Mouse (Mus musculus) forebrain, embryonic 10.5 days (tissue): Measurements from ENCODE around the gene Hdac6. TPM values are rescaled to one million over a fixed set of nuclear protein-coding genes. Genes with fewer than 3 reads are reported as not detected.

Experiments
- DNase-seq: peaks from one replicate; pipeline ENCODE4 v3.0.0-alpha.2; 2017; ENCODE audit warnings: low spot score; ENCODE audit errors: extremely low spot score
- H3K27ac ChIP-seq: fragments of 300-500 bp; sonication (generic); 2 replicates; pipeline ENCODE4 v1.5.1; 2016; ENCODE audit warnings: mild to moderate bottlenecking
- H3K27me3 ChIP-seq: fragments of 300-500 bp; sonication (generic); 2 replicates; pipeline ENCODE4 v1.6.1; 2016; ENCODE audit warnings: mild to moderate bottlenecking; ENCODE audit not compliant: poor library complexity, severe bottlenecking
- H3K36me3 ChIP-seq: fragments of 300-500 bp; sonication (generic); replicated peaks from 2 replicates; pipeline ENCODE4 v1.6.1; 2016; ENCODE audit warnings: mild to moderate bottlenecking, moderate library complexity
- H3K4me1 ChIP-seq: fragments of 300-500 bp; sonication (generic); 2 replicates; pipeline ENCODE4 v1.6.1; 2016
- H3K4me3 ChIP-seq: fragments of 300-500 bp; sonication (generic); 2 replicates; pipeline ENCODE4 v1.5.1; 2016; ENCODE audit warnings: mild to moderate bottlenecking, moderate library complexity
- H3K9me3 ChIP-seq: fragments of 300-500 bp; sonication (generic); 2 replicates; pipeline ENCODE4 v1.6.1; 2016; ENCODE audit warnings: mild to moderate bottlenecking, moderate library complexity
- WGBS: fragments of 180-500 bp; shearing (Covaris S2); methylation state at CpG from one replicate; pipeline ENCODE4 v1.1.7; 2016; 5-methylcytosine and 5-hydroxymethylcytosine counted together
- polyA plus RNA-seq: library from polyadenylated mRNA; unstranded; fragments of >200 nt; fragmentation: Nextera tagmentation; extraction: Ambion mirVana; gene quantifications from 2 replicates; pipeline ENCODE4 v1.2.1, GENCODE M21; 2016

Hdac6 gene
- polyA plus RNA-seq = 75.6 and 76.7 TPM in 2 replicates

DNA sequence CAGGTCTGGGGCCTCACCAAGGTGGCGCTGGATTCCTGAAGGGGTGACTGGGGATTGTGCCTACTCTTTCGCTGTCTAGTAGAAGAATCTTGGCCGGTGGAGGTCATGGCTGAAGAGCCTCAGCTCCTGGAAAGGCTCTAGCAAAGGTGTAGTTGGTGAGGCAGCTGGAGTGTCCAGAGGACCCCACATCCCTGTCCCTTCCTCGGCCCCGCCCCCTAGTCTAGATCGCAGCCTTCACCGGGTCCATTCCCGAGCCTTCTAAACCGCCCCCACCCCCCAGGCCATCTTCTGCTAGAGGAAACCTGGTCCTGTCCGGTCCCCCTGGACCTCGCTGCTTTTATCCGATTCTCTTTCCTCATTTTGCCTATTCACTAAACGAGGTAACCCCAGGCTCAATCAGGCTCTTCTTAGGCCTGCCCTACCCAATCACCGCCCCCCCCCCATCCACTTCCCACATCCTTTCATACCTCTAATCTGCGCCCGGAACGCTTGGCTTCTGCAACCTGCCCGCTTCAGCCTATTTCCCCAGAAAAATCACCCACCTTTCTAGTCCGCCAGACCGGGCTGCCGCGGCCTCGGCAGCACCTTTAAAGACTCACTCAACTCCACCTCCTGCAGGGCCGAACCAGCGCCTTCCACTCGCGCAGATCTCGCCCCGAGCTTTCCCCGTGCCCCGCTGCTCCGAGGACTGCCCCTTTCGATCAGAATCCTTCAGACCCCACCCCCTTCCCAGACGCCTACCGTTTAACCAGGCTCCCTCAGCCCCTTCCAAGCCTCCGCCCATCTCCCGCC lies at the start of gene Hdac6:
TSS of gene Hdac6 (minus strand) at position 782 of the 792 bp plus-strand sequence.
- H3K36me3 ChIP-seq = peaks cover 24% of the 10 kb centered on the region
- H3K4me1 ChIP-seq = peaks cover 17% of the 10 kb centered on the region
- H3K4me3 ChIP-seq = peak within 1 kb of the TSS; percentile 58
- no peak for DNase-seq
- H3K9me3 ChIP-seq = peaks cover 5% of the 10 kb centered on the region; the same call in 1 of the 2 replicates
- H3K27me3 ChIP-seq = no peaks in the 10 kb centered on the region
- peak within 1 kb of the TSS; percentile 85 for H3K27ac ChIP-seq
- 19% methylated on average over 37 of the region's 37 CpGs for WGBS

- no peaks in the 10 kb centered on the region for H3K36me3 ChIP-seq
- 81% methylated on average over 10 of the region's 10 CpGs for WGBS
- H3K27me3 ChIP-seq = no peaks in the 10 kb centered on the region
- DNase-seq = no peak
- H3K9me3 ChIP-seq = no peaks in the 10 kb centered on the region
- H3K27ac ChIP-seq = no peak overlapping the region
- peaks cover 15% of the 10 kb centered on the region for H3K4me1 ChIP-seq
- H3K4me3 ChIP-seq = no peak overlapping the region
Measured at GRCm38 (mm10) chrX:7993068-7993735, 45.5 kb upstream of the Hdac6 start.

DNA sequence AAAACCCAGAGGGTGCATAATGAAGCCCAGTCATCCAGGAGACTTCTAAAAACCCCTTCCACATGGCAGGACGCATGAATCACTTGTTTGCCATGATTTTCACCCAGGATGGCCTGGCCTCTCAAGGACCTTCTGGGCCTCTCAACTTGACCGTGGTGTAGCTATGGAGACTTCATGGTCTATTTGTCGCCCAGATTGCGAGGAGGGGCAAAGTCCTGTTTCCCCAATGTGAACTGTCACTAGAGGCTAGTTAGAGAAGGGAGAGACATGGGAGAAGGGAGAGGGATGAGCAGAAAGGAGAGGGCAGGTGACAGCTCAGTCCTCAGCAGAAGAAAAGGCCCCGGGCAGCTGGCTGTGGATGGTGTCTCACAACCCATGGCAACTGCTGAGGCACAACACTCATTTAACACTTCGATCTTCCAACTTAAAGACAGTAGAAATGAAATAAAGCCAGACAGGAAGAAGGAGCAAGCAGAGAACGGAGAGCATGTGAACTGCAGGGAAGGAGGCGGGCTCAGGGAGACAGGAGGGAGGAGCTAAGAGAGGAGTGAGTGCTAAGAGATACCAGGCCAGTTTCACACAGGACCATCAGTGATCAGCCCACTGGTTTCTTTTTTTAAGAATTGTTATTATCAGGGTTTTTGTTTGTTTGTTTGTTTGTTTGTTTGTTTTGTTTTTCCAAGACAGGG lies 44.8 kb upstream of the Hdac6 start:
- Histone ChIP-seq H3K27ac (no peak overlapping the region), H3K4me3 (no peak overlapping the region), H3K27me3 (no peaks in the 10 kb centered on the region), H3K4me1 (peaks cover 15% of the 10 kb centered on the region), H3K36me3 (no peaks in the 10 kb centered on the region), H3K9me3 (no peaks in the 10 kb centered on the region)
- no peak for DNase-seq
- whole genome bisulfite sequencing = 60% methylated on average over 8 of the region's 8 CpGs

DNA sequence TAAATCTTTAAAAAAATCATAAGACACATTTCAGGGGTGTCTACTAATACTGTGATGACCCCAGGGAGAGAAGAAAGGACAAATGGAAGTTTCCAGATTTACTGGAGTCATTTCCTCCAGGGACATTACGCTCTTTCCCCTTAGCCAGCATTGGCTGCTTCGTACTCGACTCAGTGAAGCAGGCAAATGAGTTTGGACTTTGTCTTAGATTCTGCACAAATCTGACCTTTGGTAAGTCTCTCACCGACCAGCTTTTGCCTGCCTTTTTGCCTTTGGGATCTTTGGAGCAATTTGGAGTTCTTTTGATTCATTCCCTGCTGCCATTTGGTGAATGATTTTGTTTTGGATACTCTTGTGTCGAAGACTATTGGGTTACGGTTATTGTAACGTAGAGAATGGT lies 33.7 kb upstream of the Hdac6 start:
- Histone ChIP-seq H3K36me3 (no peaks in the 10 kb centered on the region), H3K4me3 (no peak overlapping the region), H3K27me3 (no peaks in the 10 kb centered on the region), H3K9me3 (no peaks in the 10 kb centered on the region), H3K27ac (no peak overlapping the region), H3K4me1 (no peaks in the 10 kb centered on the region)
- WGBS = 91% methylated on average over 7 of the region's 7 CpGs
- DNase-seq = no peak

GRCm38 (mm10) chrX:7977892-7978291 lies 30.2 kb upstream of the Hdac6 start, which contains the start of gene Gata1:
Gene Gata1, minus strand, starts transcription at chrX:7978071.
- Histone ChIP-seq H3K36me3 (no peaks in the 10 kb centered on the region), H3K27ac (no peak within 1 kb of the TSS), H3K4me3 (no peak within 1 kb of the TSS), H3K27me3 (no peaks in the 10 kb centered on the region), H3K4me1 (no peaks in the 10 kb centered on the region), H3K9me3 (no peaks in the 10 kb centered on the region)
- WGBS = 94% methylated on average over 11 of the region's 11 CpGs
- DNase-seq = no peak

GRCm38 (mm10) chrX:7971292-7971691 lies 23.6 kb upstream of the Hdac6 start:
- no peaks in the 10 kb centered on the region for H3K27me3 ChIP-seq
- H3K27ac ChIP-seq = no peak overlapping the region
- 67% methylated on average over 4 of the region's 4 CpGs for WGBS
- H3K36me3 ChIP-seq = no peaks in the 10 kb centered on the region
- no peak overlapping the region for H3K4me3 ChIP-seq
- DNase-seq = no peak
- H3K4me1 ChIP-seq = no peaks in the 10 kb centered on the region
- peaks cover under 1% of the 10 kb centered on the region; the same call in 1 of the 2 replicates for H3K9me3 ChIP-seq

- H3K36me3 ChIP-seq = no peaks in the 10 kb centered on the region
- WGBS = 91% methylated on average over 3 of the region's 3 CpGs
Measured at GRCm38 (mm10) chrX:7968899-7969298, 21.2 kb upstream of the Hdac6 start.

DNA sequence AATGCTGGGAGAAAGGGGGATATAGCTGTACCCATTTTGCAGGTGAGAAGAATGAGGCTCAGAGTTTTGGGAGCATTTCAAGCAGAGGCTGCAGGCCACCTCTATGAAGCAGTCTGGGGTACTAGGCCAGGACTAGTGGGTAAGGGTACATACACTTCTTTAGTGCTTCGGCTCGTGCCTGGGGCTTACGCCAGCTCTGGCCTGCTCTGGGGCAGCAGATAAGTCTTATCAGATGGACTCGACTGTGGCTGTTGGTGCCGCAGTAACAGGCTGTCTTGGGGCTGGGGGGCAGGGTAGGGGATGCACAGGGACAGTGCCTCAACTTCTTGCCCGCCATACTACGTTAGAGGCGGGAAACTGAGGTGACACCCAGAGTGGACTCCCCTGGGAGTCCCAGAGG lies 20.5 kb upstream of the Hdac6 start:
- no peak for DNase-seq
- 87% methylated on average over 8 of the region's 8 CpGs for WGBS
- peaks cover 4% of the 10 kb centered on the region; the same call in 1 of the 2 replicates for H3K9me3 ChIP-seq
- no peaks in the 10 kb centered on the region for H3K27me3 ChIP-seq
- H3K36me3 ChIP-seq = no peaks in the 10 kb centered on the region
- no peak overlapping the region for H3K27ac ChIP-seq
- H3K4me1 ChIP-seq = no peaks in the 10 kb centered on the region
- H3K4me3 ChIP-seq = no peak overlapping the region

More at GRCm38 (mm10) chrX:7968899-7969298, 21.2 kb upstream of the Hdac6 start:
- H3K27ac ChIP-seq = no peak overlapping the region
- no peak overlapping the region for H3K4me3 ChIP-seq
- no peaks in the 10 kb centered on the region for H3K27me3 ChIP-seq
- no peak for DNase-seq
- H3K9me3 ChIP-seq = peaks cover 4% of the 10 kb centered on the region; the same call in 1 of the 2 replicates
- H3K4me1 ChIP-seq = no peaks in the 10 kb centered on the region

- 82% methylated on average over 8 of the region's 9 CpGs for WGBS
- H3K9me3 ChIP-seq = peaks cover 7% of the 10 kb centered on the region; the same call in 1 of the 2 replicates
- no peaks in the 10 kb centered on the region for H3K36me3 ChIP-seq
- no peak overlapping the region for H3K27ac ChIP-seq
- H3K4me3 ChIP-seq = no peak overlapping the region
- no peak for DNase-seq
- H3K27me3 ChIP-seq = no peaks in the 10 kb centered on the region
- H3K4me1 ChIP-seq = no peaks in the 10 kb centered on the region
Measured at GRCm38 (mm10) chrX:7967596-7968201, 20.0 kb upstream of the Hdac6 start.

- WGBS = 85% methylated on average over 4 of the region's 4 CpGs
- DNase-seq = no peak
Measured at GRCm38 (mm10) chrX:7966161-7966560, 18.5 kb upstream of the Hdac6 start.

GRCm38 (mm10) chrX:7963829-7964626 lies 16.3 kb upstream of the Hdac6 start:
- H3K4me1 ChIP-seq = no peaks in the 10 kb centered on the region
- peaks cover 7% of the 10 kb centered on the region; the same call in 1 of the 2 replicates for H3K9me3 ChIP-seq
- no peak overlapping the region for H3K27ac ChIP-seq
- WGBS = 83% methylated on average over 7 of the region's 7 CpGs
- DNase-seq = no peak
- no peaks in the 10 kb centered on the region for H3K36me3 ChIP-seq
- H3K4me3 ChIP-seq = no peak overlapping the region
- H3K27me3 ChIP-seq = no peaks in the 10 kb centered on the region

More at GRCm38 (mm10) chrX:7966161-7966560, 18.5 kb upstream of the Hdac6 start:
- no peaks in the 10 kb centered on the region for H3K36me3 ChIP-seq
- H3K9me3 ChIP-seq = peaks cover 7% of the 10 kb centered on the region; the same call in 1 of the 2 replicates
- no peaks in the 10 kb centered on the region for H3K4me1 ChIP-seq
- no peaks in the 10 kb centered on the region for H3K27me3 ChIP-seq
- no peak overlapping the region for H3K4me3 ChIP-seq
- no peak overlapping the region for H3K27ac ChIP-seq
